Mouse (Mus musculus): Measurements from ENCODE around the gene Kif13a. TPM values are rescaled to one million over a fixed set of nuclear protein-coding genes. Genes with fewer than 3 reads are reported as not detected.

The Kif13a gene
- polyA plus RNA-seq, 1 experiment from 2014 or later: 13.5 TPM

GRCm38 (mm10) chr13:46948027-46948426, 18.4 kb upstream of the Kif13a start:
- no peak for ATAC-seq (ENCODE audit: low FRiP score, low TSS enrichment)
- H3K9ac ChIP-seq (ENCODE audit: low read length): no peak overlapping the region
- no peak overlapping the region for H3K4me3 ChIP-seq (ENCODE audit: low read depth, low read length)
- DNase-seq (ENCODE audit: low spot score): no peak
- no peak overlapping the region for H3K4me2 ChIP-seq (replicated peaks; ENCODE audit: low read depth)
- TF ChIP-seq CTCF (IDR thresholded peaks at IDR 0.05; ENCODE audit: low read depth): no peak
- TF ChIP-seq EP300 (optimal IDR thresholded peaks at IDR 0.05): no peak
- no peaks in the 10 kb centered on the region for H3K36me3 ChIP-seq (ENCODE audit: control insufficient read depth, insufficient read depth, low read length)
- H3K4me1 ChIP-seq (replicated peaks; ENCODE audit: control insufficient read depth, insufficient read depth): no peaks in the 10 kb centered on the region
- 71% methylated on average over 3 of the region's 3 CpGs for WGBS
- no peaks in the 10 kb centered on the region for H3K9me3 ChIP-seq (ENCODE audit: control insufficient read depth, low read length)
- no peak overlapping the region for H3K27ac ChIP-seq (replicated peaks)
- no peaks in the 10 kb centered on the region for H3K27me3 ChIP-seq (ENCODE audit: control insufficient read depth, insufficient read depth, low read length)

- 58% methylated on average over 5 of the region's 5 CpGs for WGBS
- Histone ChIP-seq H3K9ac (ENCODE audit: low read length) (no peak overlapping the region), H3K4me1 (replicated peaks; ENCODE audit: control insufficient read depth, insufficient read depth) (no peaks in the 10 kb centered on the region), H3K9me3 (ENCODE audit: control insufficient read depth, low read length) (no peaks in the 10 kb centered on the region), H3K36me3 (ENCODE audit: control insufficient read depth, insufficient read depth, low read length) (no peaks in the 10 kb centered on the region), H3K27ac (replicated peaks) (no peak overlapping the region), H3K27me3 (ENCODE audit: control insufficient read depth, insufficient read depth, low read length) (no peaks in the 10 kb centered on the region), H3K4me3 (ENCODE audit: low read depth, low read length) (no peak overlapping the region), H3K4me2 (replicated peaks; ENCODE audit: low read depth) (no peak overlapping the region)
- TF ChIP-seq EP300 (optimal IDR thresholded peaks at IDR 0.05): no peak
- no peak for TF ChIP-seq CTCF (IDR thresholded peaks at IDR 0.05; ENCODE audit: low read depth)
- DNase-seq (ENCODE audit: low spot score) (no peak), ATAC-seq (ENCODE audit: low FRiP score, low TSS enrichment) (no peak)
These were observed 16.4 kb upstream of the Kif13a start for GRCm38 (mm10) chr13:46946041-46946440.

- no peaks in the 10 kb centered on the region for H3K36me3 ChIP-seq (ENCODE audit: control insufficient read depth, insufficient read depth, low read length)
- ATAC-seq (ENCODE audit: low FRiP score, low TSS enrichment): no peak
- H3K4me2 ChIP-seq (replicated peaks; ENCODE audit: low read depth): no peak overlapping the region
- H3K27me3 ChIP-seq (ENCODE audit: control insufficient read depth, insufficient read depth, low read length): no peaks in the 10 kb centered on the region
- H3K4me3 ChIP-seq (ENCODE audit: low read depth, low read length): no peak overlapping the region
- no peak for DNase-seq (ENCODE audit: low spot score)
- no peak overlapping the region for H3K9ac ChIP-seq (ENCODE audit: low read length)
- H3K27ac ChIP-seq (replicated peaks): no peak overlapping the region
- WGBS: 78% methylated on average over 3 of the region's 3 CpGs
- H3K4me1 ChIP-seq (replicated peaks; ENCODE audit: control insufficient read depth, insufficient read depth): no peaks in the 10 kb centered on the region
- TF ChIP-seq CTCF (IDR thresholded peaks at IDR 0.05; ENCODE audit: low read depth) (no peak), EP300 (optimal IDR thresholded peaks at IDR 0.05) (no peak)
- H3K9me3 ChIP-seq (ENCODE audit: control insufficient read depth, low read length): no peaks in the 10 kb centered on the region
These were observed 15.6 kb upstream of the Kif13a start for GRCm38 (mm10) chr13:46945256-46945655.

- H3K9ac ChIP-seq (ENCODE audit: low read length): no peak overlapping the region
- ATAC-seq (ENCODE audit: low FRiP score, low TSS enrichment) (no peak), DNase-seq (ENCODE audit: low spot score) (no peak)
- no peaks in the 10 kb centered on the region for H3K27me3 ChIP-seq (ENCODE audit: control insufficient read depth, insufficient read depth, low read length)
- H3K27ac ChIP-seq (replicated peaks): no peak overlapping the region
- no peak overlapping the region for H3K4me3 ChIP-seq (ENCODE audit: low read depth, low read length)
- H3K4me1 ChIP-seq (replicated peaks; ENCODE audit: control insufficient read depth, insufficient read depth): no peaks in the 10 kb centered on the region
- H3K4me2 ChIP-seq (replicated peaks; ENCODE audit: low read depth): no peak overlapping the region
- H3K36me3 ChIP-seq (ENCODE audit: control insufficient read depth, insufficient read depth, low read length): no peaks in the 10 kb centered on the region
- TF ChIP-seq EP300 (optimal IDR thresholded peaks at IDR 0.05) (no peak), CTCF (IDR thresholded peaks at IDR 0.05; ENCODE audit: low read depth) (no peak)
- no peaks in the 10 kb centered on the region for H3K9me3 ChIP-seq (ENCODE audit: control insufficient read depth, low read length)
These were observed 13.6 kb upstream of the Kif13a start for GRCm38 (mm10) chr13:46943294-46943693.

- no peaks in the 10 kb centered on the region for H3K4me1 ChIP-seq (replicated peaks; ENCODE audit: control insufficient read depth, insufficient read depth)
- H3K9me3 ChIP-seq (ENCODE audit: control insufficient read depth, low read length): no peaks in the 10 kb centered on the region
- TF ChIP-seq EP300 (optimal IDR thresholded peaks at IDR 0.05) (no peak), CTCF (IDR thresholded peaks at IDR 0.05; ENCODE audit: low read depth) (no peak)
- no peak overlapping the region for H3K4me2 ChIP-seq (replicated peaks; ENCODE audit: low read depth)
- no peak for DNase-seq (ENCODE audit: low spot score)
- 75% methylated on average over 10 of the region's 10 CpGs for WGBS
- ATAC-seq (ENCODE audit: low FRiP score, low TSS enrichment): no peak
- H3K27me3 ChIP-seq (ENCODE audit: control insufficient read depth, insufficient read depth, low read length): no peaks in the 10 kb centered on the region
- no peak overlapping the region for H3K4me3 ChIP-seq (ENCODE audit: low read depth, low read length)
- no peak overlapping the region for H3K27ac ChIP-seq (replicated peaks)
- no peaks in the 10 kb centered on the region for H3K36me3 ChIP-seq (ENCODE audit: control insufficient read depth, insufficient read depth, low read length)
- no peak overlapping the region for H3K9ac ChIP-seq (ENCODE audit: low read length)
These were observed 4.4 kb upstream of the Kif13a start for GRCm38 (mm10) chr13:46934116-46934515.

- Histone ChIP-seq H3K27me3 (ENCODE audit: control insufficient read depth, insufficient read depth, low read length) (no peaks in the 10 kb centered on the region), H3K4me2 (replicated peaks; ENCODE audit: low read depth) (no peak overlapping the region), H3K36me3 (ENCODE audit: control insufficient read depth, insufficient read depth, low read length) (no peaks in the 10 kb centered on the region), H3K9ac (ENCODE audit: low read length) (no peak overlapping the region), H3K4me1 (replicated peaks; ENCODE audit: control insufficient read depth, insufficient read depth) (no peaks in the 10 kb centered on the region), H3K4me3 (ENCODE audit: low read depth, low read length) (no peak overlapping the region), H3K9me3 (ENCODE audit: control insufficient read depth, low read length) (no peaks in the 10 kb centered on the region), H3K27ac (replicated peaks) (no peak overlapping the region)
- 76% methylated on average over 6 of the region's 6 CpGs for WGBS
- no peak for DNase-seq (ENCODE audit: low spot score)
- TF ChIP-seq CTCF (IDR thresholded peaks at IDR 0.05; ENCODE audit: low read depth) (no peak), EP300 (optimal IDR thresholded peaks at IDR 0.05) (no peak)
- ATAC-seq (ENCODE audit: low FRiP score, low TSS enrichment): no peak
These were observed 3.2 kb upstream of the Kif13a start for GRCm38 (mm10) chr13:46932846-46933245.
